Mouse (Mus musculus) heart, postnatal 0 days (tissue): ENCODE results near the gene Olfr48. TPM values are rescaled to one million over a fixed set of nuclear protein-coding genes. Genes with fewer than 3 reads are reported as not detected.

Source experiments
- ATAC-seq: fragments of 200-750 bp; cut with Nextera tagmentation; 2 replicates; pipeline ENCODE4 v1.8.0; 2017; ENCODE audit warnings: low read depth, moderate number of reproducible peaks, moderate library complexity; ENCODE audit not compliant: insufficient read depth
- DNase-seq: peaks from one replicate; pipeline ENCODE4 v3.0.0-alpha.2; 2016; ENCODE audit warnings: low spot score
- H3K27ac ChIP-seq: fragments of 300-500 bp; sonication (generic); 2 replicates; pipeline ENCODE4 v1.5.1; 2014; ENCODE audit warnings: low read depth, mild to moderate bottlenecking
- H3K27me3 ChIP-seq: fragments of 300-500 bp; sonication (generic); 2 replicates; pipeline ENCODE4 v1.6.1; 2014; ENCODE audit warnings: low read length, mixed read lengths; ENCODE audit not compliant: control insufficient read depth, insufficient read depth
- H3K36me3 ChIP-seq: fragments of 300-500 bp; sonication (generic); replicated peaks from 2 replicates; pipeline ENCODE4 v1.6.1; 2014; ENCODE audit warnings: low read length, mixed read lengths; ENCODE audit not compliant: control insufficient read depth, insufficient read depth
- H3K4me1 ChIP-seq: fragments of 300-500 bp; sonication (generic); 2 replicates; pipeline ENCODE4 v1.6.1; 2014; ENCODE audit warnings: antibody characterized with exemption; ENCODE audit not compliant: control insufficient read depth, insufficient read depth
- H3K4me2 ChIP-seq: fragments of 300-500 bp; sonication (generic); 2 replicates; pipeline ENCODE4 v1.6.1; 2014; ENCODE audit warnings: low read depth, mild to moderate bottlenecking, low read length, moderate library complexity
- H3K4me3 ChIP-seq: fragments of 300-500 bp; sonication (generic); 2 replicates; pipeline ENCODE4 v1.5.1; 2014; ENCODE audit warnings: low read depth, low read length
- H3K9ac ChIP-seq: fragments of 300-500 bp; sonication (generic); replicated peaks from 2 replicates; pipeline ENCODE4 v1.6.1; 2014; ENCODE audit warnings: low read depth, low read length, mixed read lengths
- H3K9me3 ChIP-seq: fragments of 300-500 bp; sonication (generic); replicated peaks from 2 replicates; pipeline ENCODE4 v1.6.1; 2016; ENCODE audit warnings: low read length; ENCODE audit not compliant: control insufficient read depth
- CTCF ChIP-seq: IDR thresholded peaks from 2 replicates; pipeline ENCODE4 v1.5.1; 2016; ENCODE audit warnings: antibody characterized with exemption, control low read depth, low read depth
- EP300 ChIP-seq: IDR thresholded peaks from 2 replicates; pipeline ENCODE4 v1.6.1; 2016; ENCODE audit warnings: antibody characterized with exemption, low read depth
- WGBS: fragments of 180-500 bp; shearing (Covaris S2); extraction: QIAGEN DNeasy Blood & Tissue Kit; methylation state at CpG from one replicate; pipeline ENCODE4 v1.1.7; 2014; 5-methylcytosine and 5-hydroxymethylcytosine counted together
- polyA plus RNA-seq: library from polyadenylated mRNA; unstranded; fragments of >200 nt; fragmentation: Nextera tagmentation; extraction: Ambion mirVana; gene quantifications from 2 replicates; pipeline ENCODE4 v1.2.1, GENCODE M21; 2015
- total RNA-seq: library from RNA; depleted of rRNA; stranded (reverse); fragments of >200 nt; gene quantifications from 2 replicates; pipeline ENCODE4 v1.2.3, GENCODE M21; 2014; ENCODE audit warnings: low replicate concordance; rRNA removed

The Olfr48 gene
- total RNA-seq (not detected in 2 replicates), polyA plus RNA-seq (not detected in 2 replicates)

DNA sequence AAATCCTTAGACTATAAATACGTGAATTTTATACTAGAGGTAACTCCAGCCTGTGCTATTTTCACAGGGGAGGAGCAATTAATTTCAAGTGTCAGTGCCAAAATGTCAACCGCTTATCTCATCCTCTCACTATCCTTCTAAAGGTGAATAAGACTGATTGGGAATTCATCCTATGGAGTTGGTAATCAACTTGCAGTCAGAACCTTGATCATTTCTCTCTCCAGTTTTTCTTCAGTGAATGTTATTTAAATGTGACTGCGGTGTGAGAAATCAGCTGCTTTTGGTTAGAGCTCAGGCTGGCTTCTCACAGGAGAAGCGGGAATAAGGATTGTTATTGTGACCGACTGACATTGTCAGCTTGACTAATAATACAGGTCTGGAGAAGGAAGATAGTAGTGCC is at the start of gene Olfr48:
Gene Olfr48 (minus strand): TSS at position 101 of the 400 bp plus-strand sequence.
- H3K36me3 ChIP-seq, result no peaks in the 10 kb centered on the region
- H3K4me3 ChIP-seq, result no peak within 1 kb of the TSS
- DNase-seq, result no peak
- no peaks in the 10 kb centered on the region for H3K27me3 ChIP-seq
- ATAC-seq, result no peak
- no peak within 1 kb of the TSS for H3K9ac ChIP-seq
- no peaks in the 10 kb centered on the region for H3K9me3 ChIP-seq
- TF ChIP-seq EP300, result no peak
- no peak for TF ChIP-seq CTCF
- H3K4me1 ChIP-seq, result no peaks in the 10 kb centered on the region
- H3K4me2 ChIP-seq, result no peak within 1 kb of the TSS
- WGBS, result 80% methylated on average over 5 of the region's 5 CpGs
- no peak within 1 kb of the TSS for H3K27ac ChIP-seq

DNA sequence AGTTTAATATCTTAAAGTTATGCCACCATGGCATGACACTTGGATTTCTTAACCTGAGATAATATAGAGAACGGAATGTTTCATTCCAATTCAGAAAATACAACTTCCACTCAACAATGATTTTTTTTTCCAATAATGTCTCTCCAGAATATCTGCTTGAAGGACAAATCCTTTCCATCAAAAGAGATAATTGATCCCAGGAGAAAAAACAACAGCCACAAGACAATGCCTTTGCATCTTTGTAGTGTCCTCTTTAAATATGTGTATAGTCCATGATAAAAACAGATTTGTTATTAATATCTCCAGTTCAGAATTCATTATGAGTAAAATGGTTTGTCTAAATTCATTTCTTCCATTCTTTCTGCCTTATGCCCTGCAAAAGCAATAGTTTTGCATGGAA is 30.1 kb upstream of the Olfr48 start, which contains the start of gene Olfr1257:
Gene Olfr1257 (plus strand): TSS at position 301 of the 400 bp plus-strand sequence.
- WGBS, result 66% methylated on average over 1 of the region's 1 CpGs
- Histone ChIP-seq H3K9ac (no peak within 1 kb of the TSS), H3K9me3 (no peaks in the 10 kb centered on the region), H3K4me3 (no peak within 1 kb of the TSS), H3K36me3 (no peaks in the 10 kb centered on the region), H3K27ac (no peak within 1 kb of the TSS), H3K27me3 (no peaks in the 10 kb centered on the region), H3K4me2 (no peak within 1 kb of the TSS), H3K4me1 (no peaks in the 10 kb centered on the region)
- TF ChIP-seq EP300 (no peak), CTCF (no peak)
- DNase-seq (no peak), ATAC-seq (no peak)

GRCm38 (mm10) chr2:89849230-89849629 is 1.2 kb upstream of the Olfr48 start:
- no peaks in the 10 kb centered on the region for H3K4me1 ChIP-seq
- H3K9ac ChIP-seq, result no peak overlapping the region
- ATAC-seq (no peak), DNase-seq (no peak)
- H3K4me2 ChIP-seq, result no peak overlapping the region
- WGBS, result 77% methylated on average over 1 of the region's 1 CpGs
- no peaks in the 10 kb centered on the region for H3K9me3 ChIP-seq
- no peak overlapping the region for H3K4me3 ChIP-seq
- TF ChIP-seq EP300 (no peak), CTCF (no peak)
- H3K27ac ChIP-seq, result no peak overlapping the region
- no peaks in the 10 kb centered on the region for H3K36me3 ChIP-seq
- H3K27me3 ChIP-seq, result no peaks in the 10 kb centered on the region

- no peaks in the 10 kb centered on the region for H3K36me3 ChIP-seq
- TF ChIP-seq EP300 (no peak), CTCF (no peak)
- ATAC-seq (no peak), DNase-seq (no peak)
- H3K4me2 ChIP-seq, result no peak within 1 kb of the TSS
- no peak within 1 kb of the TSS for H3K27ac ChIP-seq
- H3K4me3 ChIP-seq, result no peak within 1 kb of the TSS
- no peaks in the 10 kb centered on the region for H3K27me3 ChIP-seq
- 33% methylated on average over 2 of the region's 2 CpGs for whole genome bisulfite sequencing
- H3K9me3 ChIP-seq, result no peaks in the 10 kb centered on the region
- no peak within 1 kb of the TSS for H3K9ac ChIP-seq
- H3K4me1 ChIP-seq, result no peaks in the 10 kb centered on the region
These were observed 6.5 kb downstream of the Olfr48 start, which contains the start of gene Olfr1256 for GRCm38 (mm10) chr2:89841455-89841854. Gene Olfr1256 (minus strand): TSS chr2:89841555.

GRCm38 (mm10) chr2:89820216-89820615 is 27.8 kb downstream of the Olfr48 start:
- Histone ChIP-seq H3K9ac (no peak overlapping the region), H3K36me3 (no peaks in the 10 kb centered on the region), H3K4me3 (no peak overlapping the region), H3K9me3 (no peaks in the 10 kb centered on the region), H3K4me1 (no peaks in the 10 kb centered on the region), H3K27me3 (no peaks in the 10 kb centered on the region), H3K27ac (no peak overlapping the region), H3K4me2 (no peak overlapping the region)
- TF ChIP-seq EP300 (no peak), CTCF (no peak)
- ATAC-seq (no peak), DNase-seq (no peak)
- WGBS, result 71% methylated on average over 1 of the region's 1 CpGs

DNA sequence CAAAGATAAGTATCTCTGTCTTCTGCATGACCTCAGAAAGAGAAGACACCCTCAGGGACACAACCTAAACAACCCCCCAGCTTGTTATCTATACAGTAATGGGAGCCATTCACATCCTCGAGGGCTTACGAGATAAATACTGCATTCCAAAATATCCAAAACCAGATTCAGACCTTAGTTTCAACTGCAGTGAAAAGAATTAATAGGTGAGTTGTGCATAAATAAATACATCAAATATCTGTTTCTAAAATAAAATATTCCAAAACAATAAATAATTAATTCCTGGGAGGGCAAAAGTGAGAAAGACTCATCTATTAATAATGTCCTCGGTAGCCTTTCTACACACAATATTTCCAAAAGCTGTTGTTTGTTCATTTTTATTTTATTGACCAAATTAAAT is 36.3 kb downstream of the Olfr48 start, which contains the start of gene Olfr1255:
Gene Olfr1255 (plus strand): TSS at position 301 of the 400 bp plus-strand sequence.
- H3K27ac ChIP-seq, result no peak within 1 kb of the TSS
- H3K4me1 ChIP-seq, result no peaks in the 10 kb centered on the region
- ATAC-seq (no peak), DNase-seq (no peak)
- no peak within 1 kb of the TSS for H3K4me3 ChIP-seq
- H3K4me2 ChIP-seq, result no peak within 1 kb of the TSS
- H3K9ac ChIP-seq, result no peak within 1 kb of the TSS
- TF ChIP-seq CTCF (no peak), EP300 (no peak)
- no peaks in the 10 kb centered on the region for H3K27me3 ChIP-seq
- H3K9me3 ChIP-seq, result no peaks in the 10 kb centered on the region
- WGBS, result 52% methylated on average over 3 of the region's 3 CpGs
- H3K36me3 ChIP-seq, result no peaks in the 10 kb centered on the region
